Mouse (Mus musculus) forebrain, embryonic 10.5 days (tissue): ENCODE data around the gene Ehd3. TPM values are rescaled to one million over a fixed set of nuclear protein-coding genes. Genes with fewer than 3 reads are reported as not detected.

Source experiments
- DNase-seq: peaks from one replicate; pipeline ENCODE4 v3.0.0-alpha.2; 2017; ENCODE audit warnings: low spot score; ENCODE audit errors: extremely low spot score
- H3K27ac ChIP-seq: fragments of 300-500 bp; sonication (generic); 2 replicates; pipeline ENCODE4 v1.5.1; 2016; ENCODE audit warnings: mild to moderate bottlenecking
- H3K27me3 ChIP-seq: fragments of 300-500 bp; sonication (generic); 2 replicates; pipeline ENCODE4 v1.6.1; 2016; ENCODE audit warnings: mild to moderate bottlenecking; ENCODE audit not compliant: poor library complexity, severe bottlenecking
- H3K36me3 ChIP-seq: fragments of 300-500 bp; sonication (generic); replicated peaks from 2 replicates; pipeline ENCODE4 v1.6.1; 2016; ENCODE audit warnings: mild to moderate bottlenecking, moderate library complexity
- H3K4me1 ChIP-seq: fragments of 300-500 bp; sonication (generic); 2 replicates; pipeline ENCODE4 v1.6.1; 2016
- H3K4me3 ChIP-seq: fragments of 300-500 bp; sonication (generic); 2 replicates; pipeline ENCODE4 v1.5.1; 2016; ENCODE audit warnings: mild to moderate bottlenecking, moderate library complexity
- H3K9me3 ChIP-seq: fragments of 300-500 bp; sonication (generic); 2 replicates; pipeline ENCODE4 v1.6.1; 2016; ENCODE audit warnings: mild to moderate bottlenecking, moderate library complexity
- WGBS: fragments of 180-500 bp; shearing (Covaris S2); methylation state at CpG from one replicate; pipeline ENCODE4 v1.1.7; 2016; 5-methylcytosine and 5-hydroxymethylcytosine counted together
- polyA plus RNA-seq: library from polyadenylated mRNA; unstranded; fragments of >200 nt; fragmentation: Nextera tagmentation; extraction: Ambion mirVana; gene quantifications from 2 replicates; pipeline ENCODE4 v1.2.1, GENCODE M21; 2016

The Ehd3 gene
- polyA plus RNA-seq, 1 experiment from 2014 or later = 9.9 TPM

- peaks cover 5% of the 10 kb centered on the region; the same call in 1 of the 2 replicates for H3K9me3 ChIP-seq
- 90% methylated on average over 4 of the region's 4 CpGs for WGBS
- H3K4me3 ChIP-seq = no peak overlapping the region
- peaks cover 9% of the 10 kb centered on the region for H3K4me1 ChIP-seq
- DNase-seq = no peak
- no peak overlapping the region for H3K27ac ChIP-seq
- H3K36me3 ChIP-seq = no peaks in the 10 kb centered on the region
- H3K27me3 ChIP-seq = no peaks in the 10 kb centered on the region
These were observed 71.3 kb downstream of the Ehd3 start for GRCm38 (mm10) chr17:73875268-73875667.

- 89% methylated on average over 7 of the region's 7 CpGs for WGBS
These were observed 71.7 kb downstream of the Ehd3 start for GRCm38 (mm10) chr17:73875674-73876073.

GRCm38 (mm10) chr17:73879262-73879916 lies 75.5 kb downstream of the Ehd3 start:
- peaks cover 5% of the 10 kb centered on the region; the same call in 1 of the 2 replicates for H3K9me3 ChIP-seq
- WGBS = 94% methylated on average over 10 of the region's 10 CpGs
- no peaks in the 10 kb centered on the region for H3K27me3 ChIP-seq
- H3K27ac ChIP-seq = peak overlapping the region; percentile 65
- no peak for DNase-seq
- peaks cover 9% of the 10 kb centered on the region for H3K4me1 ChIP-seq
- H3K36me3 ChIP-seq = no peaks in the 10 kb centered on the region
- H3K4me3 ChIP-seq = no peak overlapping the region

More at GRCm38 (mm10) chr17:73875674-73876073, 71.7 kb downstream of the Ehd3 start:
- no peak for DNase-seq
- H3K27me3 ChIP-seq = no peaks in the 10 kb centered on the region
- no peak overlapping the region for H3K4me3 ChIP-seq
- H3K9me3 ChIP-seq = peaks cover 5% of the 10 kb centered on the region; the same call in 1 of the 2 replicates
- H3K36me3 ChIP-seq = no peaks in the 10 kb centered on the region
- H3K4me1 ChIP-seq = peaks cover 9% of the 10 kb centered on the region
- no peak overlapping the region for H3K27ac ChIP-seq

GRCm38 (mm10) chr17:73880286-73880685 lies 76.4 kb downstream of the Ehd3 start:
- H3K9me3 ChIP-seq = no peaks in the 10 kb centered on the region
- H3K4me1 ChIP-seq = peaks cover 9% of the 10 kb centered on the region
- no peak overlapping the region for H3K4me3 ChIP-seq
- WGBS = 88% methylated on average over 6 of the region's 6 CpGs
- H3K27ac ChIP-seq = peak overlapping the region; percentile 65; the same call in 1 of the 2 replicates
- no peaks in the 10 kb centered on the region for H3K36me3 ChIP-seq
- H3K27me3 ChIP-seq = no peaks in the 10 kb centered on the region
- DNase-seq = no peak

GRCm38 (mm10) chr17:73881295-73881694 lies 77.4 kb downstream of the Ehd3 start:
- H3K4me3 ChIP-seq = no peak overlapping the region
- no peak for DNase-seq
- H3K27ac ChIP-seq = no peak overlapping the region
- peaks cover 9% of the 10 kb centered on the region for H3K4me1 ChIP-seq
- no peaks in the 10 kb centered on the region for H3K27me3 ChIP-seq
- 84% methylated on average over 6 of the region's 6 CpGs for WGBS
- H3K36me3 ChIP-seq = no peaks in the 10 kb centered on the region
- H3K9me3 ChIP-seq = no peaks in the 10 kb centered on the region

Other genes with a start within 250 kb of the Ehd3 start
- 2.5 and 2.6 TPM in 2 replicates for gene Galnt14, start 93.7 kb upstream of the Ehd3 start, polyA plus RNA-seq
- gene Xdh, start 146.1 kb downstream of the Ehd3 start, polyA plus RNA-seq = 0.15 and 0.18 TPM in 2 replicates
- gene Srd5a2, start 243.8 kb downstream of the Ehd3 start, polyA plus RNA-seq = not detected in 2 replicates